Mouse (Mus musculus) liver, postnatal 0 days (tissue): ENCODE data around the gene Slc4a3. TPM values are rescaled to one million over a fixed set of nuclear protein-coding genes. Genes with fewer than 3 reads are reported as not detected.

Experiments
- ATAC-seq: fragments of 200-750 bp; cut with Nextera tagmentation; 2 replicates; pipeline ENCODE4 v1.8.0; 2017; ENCODE audit warnings: mild to moderate bottlenecking, moderate library complexity
- DNase-seq: peaks from one replicate; pipeline ENCODE4 v3.0.0-alpha.2; 2016
- H3K27ac ChIP-seq: fragments of 300-500 bp; sonication (generic); 2 replicates; pipeline ENCODE4 v1.5.1; 2014; ENCODE audit warnings: antibody characterized with exemption, moderate library complexity, mild to moderate bottlenecking, low read depth
- H3K27me3 ChIP-seq: fragments of 300-500 bp; sonication (generic); 2 replicates; pipeline ENCODE4 v1.6.1; 2014; ENCODE audit warnings: low read length, control low read depth, mixed read lengths; ENCODE audit not compliant: insufficient read depth
- H3K36me3 ChIP-seq: fragments of 300-500 bp; sonication (generic); replicated peaks from 2 replicates; pipeline ENCODE4 v1.6.1; 2014; ENCODE audit warnings: mild to moderate bottlenecking, control low read depth, low read length, moderate library complexity, mixed read lengths; ENCODE audit not compliant: insufficient read depth
- H3K4me1 ChIP-seq: fragments of 300-500 bp; sonication (generic); 2 replicates; pipeline ENCODE4 v1.6.1; 2014; ENCODE audit warnings: antibody characterized with exemption, mild to moderate bottlenecking, control low read depth; ENCODE audit not compliant: insufficient read depth
- H3K4me2 ChIP-seq: fragments of 300-500 bp; sonication (generic); 2 replicates; pipeline ENCODE4 v1.6.1; 2014; ENCODE audit warnings: low read depth, mild to moderate bottlenecking, low read length, moderate library complexity, mixed read lengths
- H3K4me3 ChIP-seq: fragments of 300-500 bp; sonication (generic); 2 replicates; pipeline ENCODE4 v1.5.1; 2014; ENCODE audit warnings: low read depth, low read length
- H3K9ac ChIP-seq: fragments of 300-500 bp; sonication (generic); replicated peaks from 2 replicates; pipeline ENCODE4 v1.6.1; 2014; ENCODE audit warnings: mild to moderate bottlenecking, moderate library complexity
- H3K9me3 ChIP-seq: fragments of 300-500 bp; sonication (generic); 2 replicates; pipeline ENCODE4 v1.6.1; 2016; ENCODE audit warnings: mild to moderate bottlenecking, control low read depth, low read length, mixed read lengths
- CTCF ChIP-seq: sonication (generic); IDR thresholded peaks from 2 replicates; pipeline ENCODE4 v1.5.1; 2016; ENCODE audit warnings: antibody characterized with exemption, low read depth
- EP300 ChIP-seq: IDR thresholded peaks from 2 replicates; pipeline ENCODE4 v1.6.1; 2016; ENCODE audit warnings: antibody characterized with exemption, low read depth, mild to moderate bottlenecking
- WGBS: fragments of 180-500 bp; shearing (Covaris S2); extraction: QIAGEN DNeasy Blood & Tissue Kit; methylation state at CpG from one replicate; pipeline ENCODE4 v1.1.7; 2014; ENCODE audit not compliant: insufficient replicate concordance; 5-methylcytosine and 5-hydroxymethylcytosine counted together
- polyA plus RNA-seq: library from polyadenylated mRNA; unstranded; fragments of >200 nt; fragmentation: Nextera tagmentation; extraction: Ambion mirVana; gene quantifications from 2 replicates; pipeline ENCODE4 v1.2.1, GENCODE M21; 2015

Gene Slc4a3
- polyA plus RNA-seq, 1 experiment from 2014 or later = 0.42 TPM

GRCm38 (mm10) chr1:75561898-75562238 lies 15.8 kb downstream of the Slc4a3 start:
- H3K27me3 ChIP-seq = no peaks in the 10 kb centered on the region
- no peak overlapping the region for H3K9ac ChIP-seq
- H3K4me2 ChIP-seq = no peak overlapping the region
- H3K4me1 ChIP-seq = 0 out of 2 replicates have a peak, but pooled peaks cover 3% of the 10 kb centered on the region
- no peaks in the 10 kb centered on the region for H3K36me3 ChIP-seq
- no peaks in the 10 kb centered on the region for H3K9me3 ChIP-seq
- H3K27ac ChIP-seq = no peak overlapping the region
- TF ChIP-seq EP300 = no peak
- TF ChIP-seq CTCF = no peak
- DNase-seq (no peak), ATAC-seq (no peak)
- WGBS = 58% methylated on average over 1 of the region's 1 CpGs
- no peak overlapping the region for H3K4me3 ChIP-seq

- no peaks in the 10 kb centered on the region for H3K36me3 ChIP-seq
- H3K4me3 ChIP-seq = no peak overlapping the region
- 72% methylated on average over 2 of the region's 2 CpGs for WGBS
- TF ChIP-seq CTCF (no peak), EP300 (no peak)
- no peaks in the 10 kb centered on the region for H3K9me3 ChIP-seq
- H3K27me3 ChIP-seq = no peaks in the 10 kb centered on the region
- no peak overlapping the region for H3K27ac ChIP-seq
- DNase-seq = no peak
- no peak overlapping the region for H3K9ac ChIP-seq
- H3K4me1 ChIP-seq = 0 out of 2 replicates have a peak, but pooled peaks cover 3% of the 10 kb centered on the region
- ATAC-seq = no peak
- H3K4me2 ChIP-seq = no peak overlapping the region
Observed at GRCm38 (mm10) chr1:75564102-75564501, 18.0 kb downstream of the Slc4a3 start.

- Histone ChIP-seq H3K27ac (no peak overlapping the region), H3K36me3 (no peaks in the 10 kb centered on the region), H3K9ac (no peak overlapping the region), H3K4me3 (no peak overlapping the region), H3K4me2 (no peak overlapping the region), H3K27me3 (no peaks in the 10 kb centered on the region), H3K4me1 (no peaks in the 10 kb centered on the region), H3K9me3 (no peaks in the 10 kb centered on the region)
- 44% methylated on average over 5 of the region's 5 CpGs for WGBS
- TF ChIP-seq EP300 (no peak), CTCF (no peak)
- ATAC-seq = no peak
- no peak for DNase-seq
Observed at GRCm38 (mm10) chr1:75564916-75565315, 18.9 kb downstream of the Slc4a3 start.

- WGBS = 37% methylated on average over 9 of the region's 9 CpGs
- DNase-seq = no peak
- Histone ChIP-seq H3K27me3 (no peaks in the 10 kb centered on the region), H3K36me3 (no peaks in the 10 kb centered on the region), H3K9ac (no peak overlapping the region), H3K4me2 (no peak overlapping the region), H3K27ac (no peak overlapping the region), H3K9me3 (no peaks in the 10 kb centered on the region), H3K4me1 (no peaks in the 10 kb centered on the region), H3K4me3 (no peak overlapping the region)
- ATAC-seq = no peak
- no peak for TF ChIP-seq EP300
- TF ChIP-seq CTCF = no peak
Observed at GRCm38 (mm10) chr1:75565616-75566015, 19.6 kb downstream of the Slc4a3 start.

- 64% methylated on average over 6 of the region's 6 CpGs for WGBS
- Histone ChIP-seq H3K4me3 (no peak overlapping the region), H3K9ac (no peak overlapping the region), H3K27ac (no peak overlapping the region), H3K9me3 (no peaks in the 10 kb centered on the region), H3K4me2 (no peak overlapping the region), H3K36me3 (no peaks in the 10 kb centered on the region), H3K27me3 (no peaks in the 10 kb centered on the region), H3K4me1 (no peaks in the 10 kb centered on the region)
- DNase-seq (no peak), ATAC-seq (no peak)
- TF ChIP-seq EP300 = no peak
- TF ChIP-seq CTCF = no peak
Observed at GRCm38 (mm10) chr1:75570403-75570802, 24.3 kb downstream of the Slc4a3 start.

GRCm38 (mm10) chr1:75572776-75573175 lies 26.7 kb downstream of the Slc4a3 start:
- Histone ChIP-seq H3K9ac (no peak overlapping the region), H3K9me3 (no peaks in the 10 kb centered on the region), H3K27ac (no peak overlapping the region), H3K4me1 (no peaks in the 10 kb centered on the region), H3K36me3 (no peaks in the 10 kb centered on the region), H3K4me2 (no peak overlapping the region), H3K27me3 (no peaks in the 10 kb centered on the region), H3K4me3 (no peak overlapping the region)
- WGBS = 61% methylated on average over 6 of the region's 6 CpGs
- DNase-seq (no peak), ATAC-seq (no peak)
- TF ChIP-seq CTCF (no peak), EP300 (no peak)

- WGBS = 76% methylated on average over 7 of the region's 7 CpGs
- no peak for TF ChIP-seq EP300
- TF ChIP-seq CTCF = no peak
- H3K4me1 ChIP-seq = no peaks in the 10 kb centered on the region
- H3K9me3 ChIP-seq = no peaks in the 10 kb centered on the region
- no peaks in the 10 kb centered on the region for H3K36me3 ChIP-seq
- no peak for ATAC-seq
- no peaks in the 10 kb centered on the region for H3K27me3 ChIP-seq
- H3K9ac ChIP-seq = no peak overlapping the region
- H3K27ac ChIP-seq = no peak overlapping the region
- no peak overlapping the region for H3K4me2 ChIP-seq
- DNase-seq = no peak
- no peak overlapping the region for H3K4me3 ChIP-seq
Observed at GRCm38 (mm10) chr1:75573715-75574114, 27.6 kb downstream of the Slc4a3 start.
